Mouse (Mus musculus): ENCODE data around the gene Etv5.

GRCm38 (mm10) chr16:22431773-22432172 lies 7.7 kb downstream of the Etv5 start:
- no peak for TF ChIP-seq CTCF (IDR thresholded peaks at IDR 0.05; ENCODE audit: control insufficient read depth, insufficient read depth, low read length)
- TF ChIP-seq POLR2A (IDR thresholded peaks at IDR 0.05; ENCODE audit: borderline replicate concordance, control insufficient read depth, low read depth, low read length) = no peak
